Mouse (Mus musculus) CD4-positive, CD25-positive, alpha-beta regulatory T cell (primary cell): Measurements from ENCODE around the gene Lilr4b. TPM values are rescaled to one million over a fixed set of nuclear protein-coding genes. Genes with fewer than 3 reads are reported as not detected.

Experiments used
- polyA plus RNA-seq: library from polyadenylated mRNA; unstranded; fragments of 100-300 nt; shearing (Covaris generic); gene quantifications from one replicate; pipeline ENCODE4 v1.2.1, GENCODE M21; 2017

Lilr4b gene
- 6.8 TPM for polyA plus RNA-seq

DNA sequence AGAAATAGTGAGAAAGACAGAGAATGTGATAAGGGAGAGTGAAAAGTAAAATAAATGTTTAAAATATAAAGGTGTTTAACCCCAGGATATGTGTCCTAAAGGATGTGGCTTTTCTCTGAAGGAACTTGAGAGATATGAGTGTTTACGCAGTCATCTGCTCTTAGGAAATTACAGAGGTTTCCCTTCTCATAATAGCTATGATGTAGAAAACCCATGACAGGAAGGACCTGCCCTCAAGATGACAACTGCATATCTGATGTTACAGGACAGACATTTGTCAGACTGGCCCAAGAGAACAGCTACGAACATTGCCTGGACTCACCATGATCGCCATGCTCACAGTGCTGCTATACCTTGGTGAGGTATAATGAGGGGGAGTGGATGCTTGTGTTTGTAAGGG, at the start of gene Lilr4b, which contains the start of gene Gm49339:
Gene Lilr4b, plus strand, starts transcription at position 236 of the 400 bp plus-strand sequence.
Gene Gm49339, plus strand, starts transcription at position 216 of the 400 bp plus-strand sequence.

DNA sequence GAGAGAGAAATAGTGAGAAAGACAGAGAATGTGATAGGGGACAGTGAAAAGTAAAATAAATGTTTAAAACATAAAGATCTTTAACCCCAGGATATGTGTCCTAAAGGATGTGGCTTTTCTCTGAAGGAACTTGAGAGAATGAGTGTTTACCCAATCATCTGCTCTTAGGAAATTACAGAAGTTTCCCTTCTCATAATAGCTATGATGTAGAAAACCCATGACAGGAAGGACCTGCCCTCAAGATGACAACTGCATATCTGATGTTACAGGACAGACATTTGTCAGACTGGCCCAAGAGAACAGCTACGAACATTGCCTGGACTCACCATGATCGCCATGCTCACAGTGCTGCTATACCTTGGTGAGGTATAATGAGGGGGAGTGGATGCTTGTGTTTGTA, 10.3 kb downstream of the Lilr4b start, which contains the start of gene Lilrb4a:
Gene Lilrb4a, plus strand, starts transcription at position 266 of the 400 bp plus-strand sequence.

Other genes starting within 250 kb of the Lilr4b start
- gene Gm49339, start within 50 bp of the Lilr4b start, polyA plus RNA-seq = 2.4 TPM
- gene Lilrb4a, start 10.3 kb downstream of the Lilr4b start, polyA plus RNA-seq = 14.6 TPM
- not detected for gene Fam162b, start 109.9 kb downstream of the Lilr4b start, polyA plus RNA-seq
- not detected for gene Gprc6a, start 150.8 kb downstream of the Lilr4b start, polyA plus RNA-seq
- gene Rfx6, start 197.1 kb downstream of the Lilr4b start, polyA plus RNA-seq = not detected